Mouse (Mus musculus) mouse trophoblast stem cell (cell line): ENCODE data around the gene Itgb5.

Experiments
- in situ Hi-C, 2 experiments: fragments of 300-500 bp; cut with MseI, MboI; formaldehyde crosslinking; loops; 2 replicates in 1 of 2; 3 replicates in 1 of 2; pipeline ENCODE4 v1.15.1; 2025

Itgb5 gene

GRCm38 (mm10) chr16:33904553-33904952 lies 75.1 kb downstream of the Itgb5 start:
- in situ Hi-C loops: no loop called here

- in situ Hi-C loops: no loop called here
These were observed 78.8 kb downstream of the Itgb5 start for GRCm38 (mm10) chr16:33908239-33908638.

DNA sequence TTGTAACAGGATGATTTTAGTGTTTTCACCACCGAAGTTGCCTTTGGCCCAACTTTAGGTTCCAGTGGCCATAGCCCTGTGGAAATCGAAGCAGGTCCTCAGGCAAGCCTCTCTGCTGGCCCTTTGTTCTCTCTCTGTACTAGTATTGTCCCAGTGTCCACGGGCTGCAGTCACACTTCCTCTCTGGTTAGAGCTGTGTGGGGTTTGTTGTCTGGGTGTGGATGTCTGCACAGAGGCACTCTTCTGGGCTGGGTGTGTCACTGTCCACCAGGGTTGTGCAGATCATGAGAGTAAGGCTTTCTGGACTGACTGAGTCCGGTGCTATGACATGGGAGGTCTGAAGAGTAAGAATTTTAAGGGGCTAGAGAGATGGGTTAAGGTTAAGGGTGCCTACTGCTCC lies 85.5 kb downstream of the Itgb5 start:
- in situ Hi-C loops: no loop called here

DNA sequence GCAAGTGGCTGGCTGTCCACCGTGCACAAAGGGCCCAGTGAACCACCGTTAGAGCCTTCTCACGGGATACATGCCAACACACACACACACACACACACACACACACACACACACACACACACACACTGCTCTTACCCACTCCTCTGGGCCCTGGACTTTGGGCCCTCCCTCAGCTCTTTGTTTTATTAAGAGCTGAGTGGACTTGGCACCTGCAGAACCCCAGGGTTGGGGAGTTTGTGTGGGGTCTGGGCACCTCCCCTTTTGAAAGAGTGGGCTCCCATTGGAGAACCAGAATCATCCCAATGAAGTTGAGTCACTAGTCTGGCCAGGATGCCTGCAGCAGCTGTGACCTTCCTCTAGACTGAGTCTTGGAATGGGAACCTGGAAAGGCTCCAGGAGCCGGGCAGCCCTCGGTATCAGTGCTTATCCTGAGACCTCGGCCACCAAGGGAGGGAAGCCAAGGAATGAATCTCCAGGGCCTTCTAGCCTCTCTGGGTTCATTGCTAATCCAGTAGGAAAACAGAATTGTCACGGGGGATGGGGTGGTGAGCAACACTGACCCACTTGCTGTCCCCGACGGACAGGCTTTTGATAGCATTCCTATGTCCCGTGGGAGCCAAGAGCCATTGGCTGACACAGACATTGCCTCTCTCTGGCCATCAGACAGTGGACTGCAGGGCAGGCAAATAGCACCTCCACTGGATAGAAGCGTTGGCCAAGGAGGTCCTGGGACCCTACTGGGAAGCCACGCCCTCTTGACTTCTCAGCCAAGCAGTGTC lies 87.2 kb downstream of the Itgb5 start:
- in situ Hi-C loops: no loop called here

DNA sequence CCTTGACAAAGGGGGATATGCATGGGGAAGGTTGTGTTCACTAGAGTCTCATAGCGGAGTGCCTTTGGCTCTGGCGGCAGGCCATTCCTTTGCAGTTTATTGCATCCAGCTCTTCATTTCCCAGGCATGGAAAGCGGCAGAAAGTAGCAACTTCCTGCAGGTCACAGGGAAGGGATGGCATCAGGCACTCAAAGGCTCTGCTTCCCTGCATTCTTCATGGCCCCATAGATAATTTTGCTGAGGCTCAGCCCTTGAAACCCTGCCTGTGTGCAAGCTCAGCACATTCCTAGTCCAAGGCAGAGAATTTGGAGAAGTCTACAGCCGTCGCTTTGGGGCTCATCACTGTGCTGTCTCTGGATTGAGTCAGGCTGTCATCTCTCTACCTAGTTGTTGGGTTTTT lies 87.9 kb downstream of the Itgb5 start:
- in situ Hi-C loops: no loop called here

DNA sequence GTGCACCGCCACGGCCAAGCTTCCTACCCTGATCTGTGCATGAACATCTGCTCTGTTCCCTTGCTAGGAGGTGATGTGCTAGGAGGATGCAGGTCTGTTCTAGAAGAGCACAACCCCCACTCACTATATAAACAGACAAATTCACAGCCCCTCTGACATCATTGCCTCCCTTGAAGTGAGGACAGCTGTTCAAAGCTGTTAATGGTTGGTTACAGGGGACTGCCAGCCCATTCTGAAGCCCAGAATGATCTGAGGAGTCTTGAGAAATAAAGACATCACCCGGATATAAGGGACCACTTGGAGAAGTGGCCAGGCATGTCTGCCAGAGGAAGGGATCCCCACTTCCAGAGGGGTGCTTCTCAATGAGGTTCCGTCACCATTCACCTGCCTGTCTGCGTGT lies 88.5 kb downstream of the Itgb5 start:
- in situ Hi-C loops: no loop called here

DNA sequence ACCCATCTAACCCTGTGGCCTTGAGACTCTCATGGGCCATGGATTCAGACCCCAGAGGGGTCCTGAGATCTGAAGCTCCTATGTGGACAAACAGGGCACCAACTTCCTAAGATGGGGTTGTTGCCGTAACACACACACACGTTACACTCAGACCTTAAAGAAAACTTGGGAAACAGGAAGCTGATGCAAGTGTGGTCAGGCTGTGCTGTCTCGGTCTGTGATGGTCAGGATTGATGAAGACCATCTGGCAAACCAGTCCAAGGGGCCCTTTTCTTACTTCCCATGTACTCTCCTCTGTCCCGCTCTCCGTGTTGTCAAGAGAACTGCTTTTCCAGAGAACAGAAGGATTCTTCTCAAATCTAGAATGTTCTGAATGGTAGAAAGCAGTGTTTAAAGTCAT lies 92.0 kb downstream of the Itgb5 start:
- in situ Hi-C loops: no loop called here

DNA sequence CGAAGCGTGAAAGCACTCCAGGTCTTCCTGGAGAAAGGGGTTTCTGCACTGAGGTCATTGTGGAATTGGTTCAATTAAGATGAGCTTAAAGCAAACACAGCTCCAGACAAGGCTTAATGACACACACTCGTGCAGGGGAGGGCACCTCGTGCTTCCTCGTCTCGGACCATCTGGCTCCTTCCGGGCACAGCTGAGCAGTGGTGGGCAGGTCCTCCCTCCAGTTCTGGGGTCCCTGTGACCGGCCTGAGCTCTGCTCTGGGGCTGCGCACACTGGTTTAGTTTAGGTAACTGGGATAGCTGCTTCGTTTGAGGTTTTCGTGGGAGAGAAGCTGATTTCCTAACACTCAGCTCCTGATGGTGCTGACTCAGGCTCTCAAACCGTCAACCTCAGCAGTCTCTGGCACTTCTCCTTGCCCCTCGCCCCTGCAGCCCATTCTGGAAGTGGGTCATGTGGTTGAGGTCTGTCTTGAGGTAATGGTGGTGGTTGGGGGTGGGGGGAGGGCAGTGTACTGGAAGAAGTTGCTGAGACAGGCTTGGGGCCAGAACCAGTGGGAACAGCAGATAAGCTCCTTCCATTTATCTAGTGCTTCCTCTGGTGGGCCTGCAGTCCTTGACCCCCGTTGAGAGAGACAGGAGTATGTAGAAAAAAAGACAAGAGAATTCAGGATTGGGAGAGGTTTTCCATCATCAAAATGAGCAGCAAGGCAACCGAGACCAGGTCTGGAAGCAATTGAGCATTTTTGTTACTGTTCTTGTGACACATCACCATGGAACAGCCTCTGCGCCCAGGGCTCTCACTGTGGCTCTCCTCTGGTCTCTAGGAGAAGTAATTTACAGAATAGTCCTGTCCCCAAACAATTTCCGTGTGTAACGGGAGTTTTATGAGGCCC lies 92.9 kb downstream of the Itgb5 start:
- in situ Hi-C loops: no loop called here

DNA sequence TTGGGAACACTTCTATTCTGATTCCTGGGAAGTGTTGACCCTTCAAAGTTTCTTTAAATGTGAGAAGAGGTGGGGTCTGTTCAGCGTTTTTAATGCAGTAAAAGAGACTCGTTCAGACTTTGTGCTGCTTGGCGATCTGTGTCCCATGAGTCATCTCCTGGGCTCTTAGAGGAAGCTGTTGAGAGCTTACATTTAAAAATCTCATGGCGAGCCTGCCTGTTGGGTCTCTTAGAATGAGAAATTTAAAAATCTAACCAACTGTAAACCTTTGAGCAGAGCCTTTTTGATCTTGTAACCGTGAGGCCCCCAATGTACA lies 93.5 kb downstream of the Itgb5 start:
- in situ Hi-C loops: no loop called here

DNA sequence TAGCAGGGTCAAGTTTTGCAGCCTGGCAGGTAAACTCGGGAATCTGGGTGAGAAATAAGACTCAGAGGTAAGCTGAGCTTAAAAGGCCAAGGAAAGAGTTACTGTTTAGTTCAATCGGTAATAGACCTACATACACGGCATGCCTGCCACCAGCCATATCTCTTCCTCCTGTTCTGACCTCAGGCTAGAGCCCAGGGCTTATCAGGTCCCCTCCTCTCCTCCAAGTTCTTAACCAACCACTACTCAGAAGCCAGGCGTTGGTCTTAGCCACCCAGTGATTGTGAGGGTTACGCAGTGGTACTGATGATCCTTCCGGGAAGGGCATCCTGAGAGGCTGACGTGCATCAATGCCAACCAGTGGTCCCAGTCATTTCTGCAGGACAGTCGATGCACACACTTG lies 94.3 kb downstream of the Itgb5 start:
- in situ Hi-C loops: no loop called here

- in situ Hi-C loops: no loop called here
These were observed 97.9 kb downstream of the Itgb5 start for GRCm38 (mm10) chr16:33927263-33927824.

DNA sequence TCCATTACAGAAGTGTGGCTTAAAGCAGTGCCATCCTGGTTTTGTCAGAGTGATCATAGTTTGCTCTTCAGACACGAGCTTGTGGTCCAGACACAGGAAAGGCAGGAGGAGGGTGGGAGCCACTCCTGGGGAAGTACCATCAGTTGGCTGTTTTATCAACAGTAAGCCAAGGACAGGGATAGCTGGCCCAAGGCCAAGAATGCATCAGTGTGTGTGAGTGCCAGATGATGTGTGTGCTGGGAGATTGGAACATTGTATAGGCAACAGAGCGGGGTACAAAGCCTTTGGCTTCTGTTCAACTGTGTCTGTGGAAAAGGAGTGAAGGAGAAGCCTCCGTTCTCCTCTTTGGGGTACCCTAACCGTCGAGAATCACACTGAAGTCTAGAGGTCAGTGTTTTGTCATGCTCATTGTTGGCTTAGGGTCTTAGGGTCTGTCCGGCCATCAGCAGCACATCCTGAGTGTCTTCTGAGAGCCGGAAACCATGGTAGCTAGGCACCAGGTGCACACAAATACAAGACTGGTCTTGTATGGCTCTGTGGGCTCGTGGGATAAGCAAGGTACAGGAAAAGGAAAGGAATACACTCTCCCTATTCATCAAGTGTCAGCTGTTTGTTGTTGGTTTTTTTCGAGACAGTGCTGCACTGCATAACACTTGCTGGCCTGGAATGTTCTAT lies 99.5 kb downstream of the Itgb5 start:
- in situ Hi-C loops: no loop called here

DNA sequence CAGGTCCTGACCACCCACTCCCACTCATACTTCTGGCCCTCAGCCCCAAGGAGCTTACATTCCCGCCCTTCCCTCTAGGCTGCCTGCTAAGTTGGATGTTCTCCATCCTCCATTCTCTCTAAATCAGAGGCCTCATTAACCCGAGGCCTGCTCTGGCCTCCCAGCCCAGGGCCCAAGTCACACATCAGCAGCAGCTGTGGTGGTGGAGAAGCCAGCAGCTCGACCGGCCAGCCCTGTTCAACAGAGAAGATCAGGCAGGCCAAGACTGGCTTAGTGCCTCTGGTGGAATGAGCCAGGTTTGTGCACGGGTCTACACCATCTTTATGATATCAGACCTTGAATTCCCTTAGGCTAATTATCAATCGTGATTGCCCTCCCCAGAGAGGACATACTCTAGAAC lies 101.3 kb downstream of the Itgb5 start:
- in situ Hi-C loops: no loop called here

GRCm38 (mm10) chr16:33931682-33932081 lies 102.2 kb downstream of the Itgb5 start:
- in situ Hi-C loops: no loop called here

DNA sequence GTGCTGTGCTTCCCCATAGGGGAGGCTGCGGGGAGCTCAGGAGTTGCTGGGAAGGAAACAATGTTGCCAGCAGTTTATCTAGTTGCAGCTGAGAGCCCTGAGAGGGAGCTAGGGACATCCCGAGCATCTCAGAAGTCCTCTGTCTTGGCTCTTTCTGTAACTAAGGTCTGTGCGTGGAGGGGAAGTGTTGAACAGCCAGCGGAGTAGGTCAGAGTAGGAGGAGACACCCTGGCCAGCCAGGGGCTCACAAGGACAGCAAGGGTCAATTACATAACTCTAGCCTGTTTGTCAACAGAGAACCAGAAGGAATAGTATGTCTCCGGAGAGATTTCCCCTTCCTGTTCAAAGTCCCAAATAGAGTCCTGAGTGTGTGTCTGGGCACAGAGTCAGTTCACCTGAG lies 102.7 kb downstream of the Itgb5 start:
- in situ Hi-C loops: no loop called here

- in situ Hi-C loops: no loop called here
These were observed 103.9 kb downstream of the Itgb5 start for GRCm38 (mm10) chr16:33933411-33933810.

DNA sequence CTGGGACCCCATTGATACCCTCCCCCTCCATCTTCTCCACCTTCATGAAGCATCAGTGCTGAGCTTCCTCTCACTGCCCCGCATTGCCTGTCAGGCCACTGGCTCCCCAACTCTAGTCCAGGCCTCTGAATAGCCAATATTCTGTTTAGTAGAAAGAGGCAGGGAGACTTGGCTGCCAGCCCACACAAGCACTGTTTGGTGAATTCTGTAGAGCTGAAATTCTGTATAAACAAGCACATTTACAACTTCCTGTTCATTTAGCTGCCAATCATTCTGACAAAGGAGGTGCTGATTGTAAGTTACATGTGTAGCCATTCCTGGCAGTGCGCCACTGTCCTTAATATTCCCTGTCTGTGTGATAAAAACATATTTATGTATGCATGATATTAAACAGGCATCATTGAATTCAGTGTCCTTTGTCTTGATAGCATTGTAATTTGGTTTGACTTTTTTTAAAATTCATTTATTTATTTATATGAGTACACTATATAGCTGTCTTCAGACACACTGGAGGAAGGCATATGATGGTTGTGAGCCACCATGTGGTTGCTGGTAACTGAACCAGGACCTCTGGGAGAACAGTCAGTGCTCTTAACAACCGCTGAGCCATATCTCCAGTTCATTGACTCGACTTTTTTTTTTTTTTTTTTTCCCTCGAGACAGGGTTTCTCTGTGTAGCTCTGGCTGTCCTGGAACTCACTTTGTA lies 105.4 kb downstream of the Itgb5 start:
- in situ Hi-C loops: no loop called here

DNA sequence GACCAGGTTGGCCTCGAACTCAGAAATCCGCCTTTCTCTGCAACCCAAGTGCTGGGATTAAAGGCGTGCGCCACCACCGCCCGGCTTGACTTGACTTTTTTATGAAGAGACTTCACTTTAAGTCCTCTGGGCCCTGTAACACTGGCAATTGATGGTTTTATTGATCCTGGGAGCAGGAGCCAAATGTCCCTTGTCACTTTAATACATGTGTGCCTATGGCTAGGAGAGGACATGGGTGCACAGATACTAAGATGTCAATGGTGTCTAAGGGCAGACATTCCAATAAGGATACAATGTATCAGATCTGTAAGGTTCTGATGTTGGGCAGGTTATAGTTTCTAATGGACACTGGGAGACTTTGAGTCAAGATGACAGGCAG lies 105.9 kb downstream of the Itgb5 start:
- in situ Hi-C loops: no loop called here

GRCm38 (mm10) chr16:33936885-33937284 lies 107.4 kb downstream of the Itgb5 start:
- in situ Hi-C loops: no loop called here

DNA sequence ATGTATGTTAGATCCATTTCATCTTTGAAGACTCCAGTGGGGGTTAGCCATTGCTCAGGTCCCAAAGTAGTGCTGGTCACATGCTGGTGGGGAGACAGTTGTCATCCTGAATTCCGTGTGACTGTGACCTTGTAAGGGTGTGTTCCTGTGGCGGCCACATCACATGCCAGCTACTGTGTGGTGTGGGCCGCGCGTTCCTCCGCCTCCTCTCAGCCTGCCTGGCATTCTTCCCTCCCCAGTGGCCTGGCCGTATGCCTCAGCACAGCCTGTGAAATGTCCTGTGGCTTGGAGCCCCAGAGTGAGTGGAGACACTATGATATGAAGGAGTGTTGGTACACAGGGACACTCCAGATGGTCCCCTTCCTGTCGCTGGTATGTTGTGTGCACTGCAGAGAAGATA lies 108.1 kb downstream of the Itgb5 start:
- in situ Hi-C loops: no loop called here

DNA sequence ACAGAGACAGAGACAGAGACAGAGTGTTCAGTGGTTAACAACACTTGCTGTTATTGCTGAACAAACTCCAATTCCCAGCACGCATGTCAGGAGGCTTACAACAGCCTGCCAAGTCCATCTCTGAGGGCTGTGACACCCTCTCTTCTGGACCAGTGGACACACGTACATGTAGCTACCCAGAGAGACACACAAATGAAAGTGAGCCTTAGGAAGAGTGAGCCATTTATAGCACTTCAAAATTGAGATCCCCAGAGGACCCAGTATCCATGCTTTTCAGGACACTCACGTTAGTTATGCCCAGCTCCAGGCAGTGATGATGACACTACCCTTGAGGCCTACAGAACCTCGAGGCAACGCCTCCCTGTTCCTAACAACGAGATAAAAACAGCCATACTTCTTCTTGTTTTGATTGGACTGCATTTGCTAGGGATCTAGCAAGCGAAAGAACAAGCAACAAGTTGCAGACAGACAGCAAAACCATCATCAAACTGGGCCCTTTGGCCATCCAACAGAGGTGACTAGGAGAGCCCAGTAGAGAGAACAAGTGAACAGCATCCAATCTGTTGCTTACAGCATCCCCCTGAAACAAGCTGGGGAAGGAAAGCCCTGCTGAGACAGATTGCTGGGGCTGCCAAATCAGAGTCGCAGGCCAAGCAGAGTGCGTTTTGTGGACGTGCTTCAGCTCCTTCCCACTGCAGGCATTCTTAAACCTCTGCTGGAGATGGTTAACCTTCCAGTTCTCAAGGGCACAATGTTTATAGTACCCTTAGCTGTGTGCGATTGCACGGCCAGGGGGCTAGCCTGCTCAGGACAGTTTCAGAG lies 109.1 kb downstream of the Itgb5 start:
- in situ Hi-C loops: no loop called here
